Mouse (Mus musculus) heart, adult 2 months (tissue): Measurements from ENCODE around the gene Cd101. TPM values are rescaled to one million over a fixed set of nuclear protein-coding genes. Genes with fewer than 3 reads are reported as not detected.

Experiments used
- DNase-seq, 2 experiments: peaks; one replicate each; pipeline ENCODE4 v3.0.0; 2021
- H3K27ac ChIP-seq: fragments of 200-600 bp; 2 replicates; pipeline ENCODE4 v1.8.1; 2022
- H3K27me3 ChIP-seq: fragments of 200-500 bp; 2 replicates; pipeline ENCODE4 v1.6.1; 2012; ENCODE audit warnings: mild to moderate bottlenecking, low read length, inconsistent platforms, mixed read lengths; ENCODE audit not compliant: control insufficient read depth, insufficient read depth
- H3K36me3 ChIP-seq: fragments of 200-500 bp; 2 replicates; pipeline ENCODE4 v1.6.1; 2012; ENCODE audit warnings: low read length, inconsistent platforms; ENCODE audit not compliant: control insufficient read depth, insufficient read depth
- H3K4me1 ChIP-seq: fragments of 200-500 bp; 2 replicates; pipeline ENCODE4 v1.6.1; 2011; ENCODE audit warnings: low read length; ENCODE audit not compliant: control insufficient read depth, insufficient read depth
- H3K4me3 ChIP-seq: fragments of 200-600 bp; 2 replicates; pipeline ENCODE4 v1.8.1; 2022
- H3K79me2 ChIP-seq: fragments of 200-500 bp; replicated peaks from 2 replicates; pipeline ENCODE4 v1.6.1; 2012; ENCODE audit warnings: mild to moderate bottlenecking, inconsistent platforms, low read length, moderate library complexity, mixed read lengths; ENCODE audit not compliant: control insufficient read depth, insufficient read depth
- H3K9ac ChIP-seq: fragments of 200-500 bp; 2 replicates; pipeline ENCODE4 v1.6.1; 2012; ENCODE audit warnings: low read depth, mild to moderate bottlenecking, control low read depth, inconsistent platforms, low read length, mixed read lengths
- CTCF ChIP-seq: fragments of 200-600 bp; IDR thresholded peaks from 2 replicates; pipeline ENCODE4 v1.8.1; 2022; ENCODE audit warnings: antibody characterized with exemption, mild to moderate bottlenecking, moderate library complexity
- EP300 ChIP-seq: fragments of 200-500 bp; IDR thresholded peaks from 2 replicates; pipeline ENCODE4 v1.6.1; 2011; ENCODE audit warnings: low read depth, low read length, control low read depth; ENCODE audit not compliant: insufficient read depth
- POLR2A ChIP-seq: fragments of 200-500 bp; IDR thresholded peaks from 2 replicates; pipeline ENCODE4 v1.6.1; 2011; ENCODE audit warnings: mild to moderate bottlenecking, low read depth, low read length, control low read depth; ENCODE audit not compliant: insufficient read depth
- WGBS: fragments of 180-500 bp; shearing (Covaris S2); methylation state at CpG from one replicate; pipeline ENCODE4 v1.1.7; 2018; 5-methylcytosine and 5-hydroxymethylcytosine counted together
- intact Hi-C: fragments of 180-260 bp; cut with DNase I; formaldehyde crosslinking; loops from one replicate; pipeline ENCODE4 v1.15.1; 2025
- polyA plus RNA-seq: library from polyadenylated mRNA; depleted of rRNA; stranded (reverse); fragments of >200 nt; gene quantifications from 2 replicates; pipeline ENCODE4 v1.2.3, GENCODE M21; 2012
- total RNA-seq, 2 experiments: library from RNA; stranded (reverse); gene quantifications; 2 replicates each; pipeline ENCODE4 v1.2.3; 2021

Gene Cd101
- total and polyA plus RNA-seq, 3 experiments, result 0.13 to 0.41 (median 0.23) TPM

GRCm38 (mm10) chr3:101015254-101015653 is 14.1 kb downstream of the Cd101 start:
- Histone ChIP-seq H3K36me3 (no peaks in the 10 kb centered on the region), H3K27me3 (no peaks in the 10 kb centered on the region), H3K27ac (peak overlapping the region; percentile 1; the same call in 1 of the 2 replicates), H3K79me2 (no peaks in the 10 kb centered on the region), H3K4me3 (no peak overlapping the region), H3K4me1 (peaks cover 3% of the 10 kb centered on the region; the same call in 1 of the 2 replicates), H3K9ac (no peak overlapping the region)
- intact Hi-C loops, result no loop called here
- TF ChIP-seq CTCF (no peak), EP300 (no peak), POLR2A (no peak)
- no peak for DNase-seq
- 46% methylated on average over 4 of the region's 4 CpGs for WGBS

- no peaks in the 10 kb centered on the region for H3K79me2 ChIP-seq
- DNase-seq, result no peak
- TF ChIP-seq EP300 (no peak), CTCF (no peak), POLR2A (no peak)
- no peaks in the 10 kb centered on the region for H3K36me3 ChIP-seq
- no peak overlapping the region for H3K4me3 ChIP-seq
- H3K9ac ChIP-seq, result no peak overlapping the region
- no peaks in the 10 kb centered on the region for H3K27me3 ChIP-seq
- peaks cover 3% of the 10 kb centered on the region; the same call in 1 of the 2 replicates for H3K4me1 ChIP-seq
- WGBS, result 91% methylated on average over 3 of the region's 3 CpGs
- no peak overlapping the region for H3K27ac ChIP-seq
- intact Hi-C loops, result no loop called here
Observed at GRCm38 (mm10) chr3:101013536-101013935, 15.8 kb downstream of the Cd101 start.

GRCm38 (mm10) chr3:101013005-101013404 is 16.4 kb downstream of the Cd101 start:
- Histone ChIP-seq H3K9ac (no peak overlapping the region), H3K36me3 (no peaks in the 10 kb centered on the region), H3K79me2 (no peaks in the 10 kb centered on the region), H3K27ac (no peak overlapping the region), H3K27me3 (no peaks in the 10 kb centered on the region), H3K4me3 (no peak overlapping the region), H3K4me1 (peaks cover 3% of the 10 kb centered on the region; the same call in 1 of the 2 replicates)
- DNase-seq, result no peak
- 94% methylated on average over 10 of the region's 10 CpGs for WGBS
- TF ChIP-seq POLR2A (no peak), CTCF (no peak), EP300 (no peak)
- intact Hi-C loops, result no loop called here

- intact Hi-C loops, result no loop called here
- no peak for DNase-seq
- Histone ChIP-seq H3K27ac (no peak overlapping the region), H3K27me3 (no peaks in the 10 kb centered on the region), H3K4me3 (no peak overlapping the region), H3K36me3 (no peaks in the 10 kb centered on the region), H3K4me1 (peaks cover 3% of the 10 kb centered on the region; the same call in 1 of the 2 replicates), H3K9ac (no peak overlapping the region), H3K79me2 (no peaks in the 10 kb centered on the region)
- 80% methylated on average over 8 of the region's 8 CpGs for WGBS
- TF ChIP-seq POLR2A, result no peak
- no peak for TF ChIP-seq EP300
- no peak for TF ChIP-seq CTCF
Observed at GRCm38 (mm10) chr3:101012597-101012996, 16.8 kb downstream of the Cd101 start.

- Histone ChIP-seq H3K27ac (no peak overlapping the region), H3K27me3 (no peaks in the 10 kb centered on the region), H3K36me3 (no peaks in the 10 kb centered on the region), H3K4me1 (peaks cover 3% of the 10 kb centered on the region; the same call in 1 of the 2 replicates), H3K4me3 (no peak overlapping the region), H3K79me2 (no peaks in the 10 kb centered on the region), H3K9ac (no peak overlapping the region)
- peak in 1 of 2 experiments; percentile 37 for DNase-seq
- TF ChIP-seq EP300, result no peak
- TF ChIP-seq CTCF, result no peak
- TF ChIP-seq POLR2A, result no peak
- WGBS, result 47% methylated on average over 10 of the region's 10 CpGs
- intact Hi-C loops, result no loop called here
Observed at GRCm38 (mm10) chr3:101012131-101012571, 17.2 kb downstream of the Cd101 start.

- no peak for DNase-seq
- WGBS, result 74% methylated on average over 5 of the region's 5 CpGs
- no peaks in the 10 kb centered on the region for H3K36me3 ChIP-seq
Observed at GRCm38 (mm10) chr3:101011203-101011600, 18.2 kb downstream of the Cd101 start.

More at GRCm38 (mm10) chr3:101011203-101011600, 18.2 kb downstream of the Cd101 start:
- no peak overlapping the region for H3K4me3 ChIP-seq
- H3K9ac ChIP-seq, result no peak overlapping the region
- no peak overlapping the region for H3K27ac ChIP-seq
- H3K27me3 ChIP-seq, result no peaks in the 10 kb centered on the region
- TF ChIP-seq CTCF (no peak), EP300 (no peak), POLR2A (no peak)
- no peaks in the 10 kb centered on the region for H3K79me2 ChIP-seq
- intact Hi-C loops, result no loop called here
- peaks cover 2% of the 10 kb centered on the region; the same call in 1 of the 2 replicates for H3K4me1 ChIP-seq
